8 mouse cellular contexts compared by ENCODE assay signal in the genomic region with DNA sequence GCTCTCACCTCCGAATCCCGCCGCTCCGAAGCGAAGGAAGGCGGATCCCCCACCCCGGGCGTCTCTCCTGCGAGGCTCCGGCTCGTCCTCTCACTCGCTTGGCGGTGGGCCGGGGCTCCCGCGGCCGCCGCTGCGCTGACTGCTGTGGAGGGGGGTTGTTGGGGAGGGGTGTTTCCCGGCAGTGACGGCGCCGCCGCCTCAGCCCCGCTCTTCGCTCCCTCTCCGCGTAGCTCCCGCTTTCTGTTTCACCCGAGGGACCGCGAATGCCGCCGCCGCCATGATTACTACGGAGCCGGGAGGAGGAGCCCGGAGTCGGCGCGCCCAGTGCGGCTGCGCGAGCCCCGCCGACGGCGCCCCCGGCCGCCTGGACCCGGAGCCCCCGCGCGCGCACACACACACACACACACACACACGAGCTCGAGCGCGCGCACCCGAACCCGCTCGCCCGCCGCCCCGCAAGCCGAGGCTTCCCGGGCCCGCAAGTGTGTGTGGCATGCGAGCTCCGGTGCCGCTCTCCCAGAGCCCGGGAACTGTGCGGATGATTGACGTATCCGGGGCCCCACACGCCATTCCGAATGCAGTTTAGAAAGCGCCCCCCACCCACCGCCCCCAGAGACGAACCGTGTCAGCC. TPM values are rescaled to one million over a fixed set of nuclear protein-coding genes. Genes with fewer than 3 reads are reported as not detected.
A peak's percentile ranks its signal among the peaks of the same experiment; 100 is the strongest.
DNase-seq lines count a peak whose midpoint lies in the region; ATAC-seq lines count a peak whose summit lies in the region.

Gene Fndc3a (minus strand): TSS at position 294 of the 631 bp plus-strand sequence.

- peak; percentile 94 for ATAC-seq in intestine, embryonic 16.5 days

- H3K9ac ChIP-seq in intestine, embryonic 16.5 days (ENCODE audit: low read depth, low read length): peak within 1 kb of the TSS; percentile 97

- no peaks in the 10 kb centered on the region for H3K36me3 ChIP-seq in intestine, embryonic 16.5 days (ENCODE audit: control insufficient read depth, insufficient read depth, low read length)

- H3K4me1 ChIP-seq in intestine, embryonic 16.5 days (ENCODE audit: control insufficient read depth, insufficient read depth, low read length): 0 out of 2 replicates have a peak, but pooled peaks cover 5% of the 10 kb centered on the region

- peak; percentile 86 to 87 for DNase-seq in adrenal gland, adult 18-20 months (ENCODE audit: low spot score in 2 of 2)
- DNase-seq in embryo, embryonic 10 days (ENCODE audit: low spot score): peak; percentile 80
- peak; percentile 74 to 86 for DNase-seq in gastrocnemius, postnatal 4 days (ENCODE audit: low spot score in 2 of 2)
- DNase-seq in left cerebral cortex, postnatal 25 days (ENCODE audit: low spot score in 2 of 2): peak; percentile 87 to 89
- DNase-seq in mesoderm, embryonic 11.5 days (ENCODE audit: low read depth, low spot score): peak; percentile 78
- DNase-seq in right cerebral cortex, postnatal 25 days: peak; percentile 87
- DNase-seq in urinary bladder, postnatal 4 days (ENCODE audit: low spot score in 2 of 2): peak; percentile 84 to 85

- no peaks in the 10 kb centered on the region for H3K9me3 ChIP-seq in intestine, embryonic 16.5 days (ENCODE audit: control insufficient read depth, low read length)

- H3K27me3 ChIP-seq in intestine, embryonic 16.5 days (replicated peaks; ENCODE audit: control insufficient read depth, insufficient read depth, low read length): no peaks in the 10 kb centered on the region

- under 1% methylated on average over 81 of the region's 82 CpGs for WGBS in intestine, embryonic 16.5 days

- peak within 1 kb of the TSS; percentile 93 for H3K4me3 ChIP-seq in intestine, embryonic 16.5 days (ENCODE audit: low read length)

- H3K4me2 ChIP-seq in intestine, embryonic 16.5 days (ENCODE audit: low read depth, low read length): peak within 1 kb of the TSS; percentile 82

- intact Hi-C loops in left cerebral cortex, postnatal 25 days (cut with DNase I): loop anchor here (2.0 to 10.0 kb wide), 2 partner anchors 107 to 275 kb away; no protein-coding TSS in a partner anchor

- H3K27ac ChIP-seq in intestine, embryonic 16.5 days (ENCODE audit: low read length): peak within 1 kb of the TSS; percentile 94

RNA-seq across cellular contexts. Expression of gene Fndc3a, which starts in this region (rescaled TPM):
- total RNA-seq in adrenal gland, adult 18-20 months (2021): 10 to 100 TPM; 78.7 to 79.2 TPM
- 10 to 100 TPM; 19.6 to 20.7 TPM for total RNA-seq in gastrocnemius, postnatal 4 days (2021)
- 41.6 and 42.4 TPM in 2 replicates for polyA plus RNA-seq in intestine, embryonic 16.5 days (2015; fragmentation: Nextera tagmentation; extraction: Ambion mirVana)
- total RNA-seq in left cerebral cortex, postnatal 25 days (2021): 10 to 100 TPM; 52.8 to 52.9 TPM

Comparison
In these comparisons a context has a peak if more than half of its experiments do, and no peak if none do; other contexts are left out.
1. Peak in every context shown above with its lines: DNase-seq, ATAC-seq, H3K4me3 ChIP-seq and H3K27ac ChIP-seq.